Mouse (Mus musculus): Measurements from ENCODE around the gene A630095N17Rik.

The A630095N17Rik gene

GRCm38 (mm10) chr1:75179334-75180104, 52.4 kb downstream of the A630095N17Rik start:
- CTCF ChIA-PET: no interaction called here

Data from spleen, embryonic (tissue).